Mouse (Mus musculus) neural tube, embryonic 12.5 days (tissue): ENCODE results near the gene Ddo. TPM values are rescaled to one million over a fixed set of nuclear protein-coding genes. Genes with fewer than 3 reads are reported as not detected.

Source experiments
- ATAC-seq: fragments of 200-750 bp; cut with Nextera tagmentation; 2 replicates; pipeline ENCODE4 v1.8.0; 2017; ENCODE audit warnings: low read depth, mild to moderate bottlenecking, moderate TSS enrichment, moderate library complexity; ENCODE audit not compliant: low FRiP score
- H3K27ac ChIP-seq: fragments of 300-500 bp; sonication (generic); 2 replicates; pipeline ENCODE4 v1.5.1; 2016
- H3K27me3 ChIP-seq: fragments of 300-500 bp; sonication (generic); replicated peaks from 2 replicates; pipeline ENCODE4 v1.6.1; 2016; ENCODE audit warnings: mild to moderate bottlenecking
- H3K36me3 ChIP-seq: fragments of 300-500 bp; sonication (generic); 2 replicates; pipeline ENCODE4 v1.6.1; 2016; ENCODE audit warnings: mild to moderate bottlenecking
- H3K4me1 ChIP-seq: fragments of 300-500 bp; sonication (generic); 2 replicates; pipeline ENCODE4 v1.6.1; 2016
- H3K4me2 ChIP-seq: fragments of 300-500 bp; sonication (generic); replicated peaks from 2 replicates; pipeline ENCODE4 v1.6.1; 2016; ENCODE audit warnings: mild to moderate bottlenecking
- H3K4me3 ChIP-seq: fragments of 300-500 bp; sonication (generic); 2 replicates; pipeline ENCODE4 v1.5.1; 2016
- H3K9ac ChIP-seq: fragments of 300-500 bp; sonication (generic); 2 replicates; pipeline ENCODE4 v1.6.1; 2016; ENCODE audit warnings: mild to moderate bottlenecking
- H3K9me3 ChIP-seq: fragments of 300-500 bp; sonication (generic); 2 replicates; pipeline ENCODE4 v1.6.1; 2016; ENCODE audit warnings: mild to moderate bottlenecking
- WGBS: fragments of 180-500 bp; shearing (Covaris S2); methylation state at CpG from one replicate; pipeline ENCODE4 v1.1.7; 2016; 5-methylcytosine and 5-hydroxymethylcytosine counted together
- polyA plus RNA-seq: library from polyadenylated mRNA; unstranded; fragments of >200 nt; fragmentation: Nextera tagmentation; extraction: Ambion mirVana; gene quantifications from 2 replicates; pipeline ENCODE4 v1.2.1, GENCODE M21; 2016

The Ddo gene
- polyA plus RNA-seq = 0.15 and 0.32 TPM in 2 replicates

GRCm38 (mm10) chr10:40629656-40630311 is at the start of gene Ddo:
TSS of gene Ddo (plus strand) at chr10:40630011.
- no peaks in the 10 kb centered on the region; the same call in 1 of the 2 replicates for H3K9me3 ChIP-seq
- no peak within 1 kb of the TSS for H3K4me2 ChIP-seq

GRCm38 (mm10) chr10:40583584-40584255 is 46.1 kb upstream of the Ddo start:
- Histone ChIP-seq H3K9me3 (no peaks in the 10 kb centered on the region), H3K4me3 (no peak overlapping the region), H3K4me2 (no peak overlapping the region), H3K4me1 (no peaks in the 10 kb centered on the region), H3K36me3 (no peaks in the 10 kb centered on the region), H3K9ac (no peak overlapping the region), H3K27me3 (no peaks in the 10 kb centered on the region), H3K27ac (no peak overlapping the region)
- 82% methylated on average over 8 of the region's 8 CpGs for WGBS
- ATAC-seq = no peak

More at GRCm38 (mm10) chr10:40629656-40630311, at the start of gene Ddo:
- ATAC-seq = no peak
- WGBS = 81% methylated on average over 8 of the region's 8 CpGs
- H3K4me1 ChIP-seq = no peaks in the 10 kb centered on the region
- H3K27me3 ChIP-seq = no peaks in the 10 kb centered on the region
- no peaks in the 10 kb centered on the region for H3K36me3 ChIP-seq
- H3K9ac ChIP-seq = no peak within 1 kb of the TSS
- no peak within 1 kb of the TSS for H3K27ac ChIP-seq
- no peak within 1 kb of the TSS for H3K4me3 ChIP-seq

GRCm38 (mm10) chr10:40592186-40592585 is 37.6 kb upstream of the Ddo start:
- Histone ChIP-seq H3K4me2 (no peak overlapping the region), H3K9ac (no peak overlapping the region), H3K9me3 (no peaks in the 10 kb centered on the region), H3K36me3 (no peaks in the 10 kb centered on the region), H3K27me3 (no peaks in the 10 kb centered on the region), H3K4me1 (no peaks in the 10 kb centered on the region), H3K4me3 (no peak overlapping the region), H3K27ac (no peak overlapping the region)
- WGBS = 69% methylated on average over 7 of the region's 7 CpGs
- no peak for ATAC-seq

- H3K4me3 ChIP-seq = no peak overlapping the region
- no peaks in the 10 kb centered on the region for H3K27me3 ChIP-seq
- H3K4me1 ChIP-seq = no peaks in the 10 kb centered on the region
- no peak for ATAC-seq
- H3K4me2 ChIP-seq = no peak overlapping the region
- H3K36me3 ChIP-seq = no peaks in the 10 kb centered on the region
- no peak overlapping the region for H3K27ac ChIP-seq
- WGBS = 90% methylated on average over 3 of the region's 3 CpGs
- H3K9me3 ChIP-seq = no peaks in the 10 kb centered on the region
- no peak overlapping the region for H3K9ac ChIP-seq
These were observed 32.6 kb upstream of the Ddo start for GRCm38 (mm10) chr10:40597177-40597576.

- no peaks in the 10 kb centered on the region for H3K4me1 ChIP-seq
- H3K4me3 ChIP-seq = no peak overlapping the region
- no peak overlapping the region for H3K4me2 ChIP-seq
- 0 out of 2 replicates have a peak, but pooled peaks cover 5% of the 10 kb centered on the region for H3K9me3 ChIP-seq
- ATAC-seq = no peak
- no peaks in the 10 kb centered on the region for H3K36me3 ChIP-seq
- no peak overlapping the region for H3K9ac ChIP-seq
- no peaks in the 10 kb centered on the region for H3K27me3 ChIP-seq
- WGBS = 64% methylated on average over 6 of the region's 6 CpGs
- no peak overlapping the region for H3K27ac ChIP-seq
These were observed 25.0 kb upstream of the Ddo start for GRCm38 (mm10) chr10:40604706-40605394.

GRCm38 (mm10) chr10:40617973-40618372 is 11.8 kb upstream of the Ddo start:
- no peaks in the 10 kb centered on the region for H3K36me3 ChIP-seq
- no peaks in the 10 kb centered on the region for H3K4me1 ChIP-seq
- no peaks in the 10 kb centered on the region for H3K27me3 ChIP-seq
- no peak for ATAC-seq
- H3K4me3 ChIP-seq = no peak overlapping the region
- H3K27ac ChIP-seq = no peak overlapping the region
- H3K4me2 ChIP-seq = no peak overlapping the region
- no peak overlapping the region for H3K9ac ChIP-seq
- no peaks in the 10 kb centered on the region for H3K9me3 ChIP-seq

- H3K9me3 ChIP-seq = no peaks in the 10 kb centered on the region
- no peaks in the 10 kb centered on the region for H3K36me3 ChIP-seq
- H3K4me3 ChIP-seq = no peak overlapping the region
- no peak overlapping the region for H3K9ac ChIP-seq
- 66% methylated on average over 1 of the region's 1 CpGs for WGBS
- no peaks in the 10 kb centered on the region for H3K4me1 ChIP-seq
- no peaks in the 10 kb centered on the region for H3K27me3 ChIP-seq
- H3K4me2 ChIP-seq = no peak overlapping the region
- no peak for ATAC-seq
- no peak overlapping the region for H3K27ac ChIP-seq
These were observed 10.1 kb upstream of the Ddo start for GRCm38 (mm10) chr10:40619760-40620159.

GRCm38 (mm10) chr10:40629140-40629539 is 671 bp upstream of the Ddo start:
- Histone ChIP-seq H3K27me3 (no peaks in the 10 kb centered on the region), H3K4me1 (no peaks in the 10 kb centered on the region), H3K27ac (no peak overlapping the region), H3K9me3 (no peaks in the 10 kb centered on the region; the same call in 1 of the 2 replicates), H3K9ac (no peak overlapping the region), H3K4me2 (no peak overlapping the region), H3K4me3 (no peak overlapping the region), H3K36me3 (no peaks in the 10 kb centered on the region)
- 77% methylated on average over 7 of the region's 7 CpGs for WGBS
- ATAC-seq = no peak

- Histone ChIP-seq H3K9me3 (no peaks in the 10 kb centered on the region; the same call in 1 of the 2 replicates), H3K9ac (no peak overlapping the region), H3K27ac (no peak overlapping the region), H3K4me3 (no peak overlapping the region), H3K27me3 (no peaks in the 10 kb centered on the region), H3K36me3 (no peaks in the 10 kb centered on the region), H3K4me2 (no peak overlapping the region), H3K4me1 (no peaks in the 10 kb centered on the region)
- ATAC-seq = no peak
- 85% methylated on average over 5 of the region's 5 CpGs for WGBS
These were observed 646 bp downstream of the Ddo start for GRCm38 (mm10) chr10:40630457-40630856.

- Histone ChIP-seq H3K27me3 (no peaks in the 10 kb centered on the region), H3K9me3 (no peaks in the 10 kb centered on the region; the same call in 1 of the 2 replicates), H3K4me2 (no peak overlapping the region), H3K9ac (no peak overlapping the region), H3K4me3 (no peak overlapping the region), H3K27ac (no peak overlapping the region), H3K4me1 (no peaks in the 10 kb centered on the region), H3K36me3 (no peaks in the 10 kb centered on the region)
- no peak for ATAC-seq
- 78% methylated on average over 9 of the region's 9 CpGs for WGBS
These were observed 1.1 kb downstream of the Ddo start for GRCm38 (mm10) chr10:40630961-40631360.

- Histone ChIP-seq H3K4me3 (no peak overlapping the region), H3K4me1 (no peaks in the 10 kb centered on the region), H3K27ac (no peak overlapping the region), H3K27me3 (no peaks in the 10 kb centered on the region), H3K4me2 (no peak overlapping the region), H3K36me3 (no peaks in the 10 kb centered on the region), H3K9ac (no peak overlapping the region), H3K9me3 (no peaks in the 10 kb centered on the region; the same call in 1 of the 2 replicates)
- 89% methylated on average over 3 of the region's 3 CpGs for WGBS
- no peak for ATAC-seq
These were observed 2.3 kb downstream of the Ddo start for GRCm38 (mm10) chr10:40632087-40632486.

- Histone ChIP-seq H3K4me2 (no peak overlapping the region), H3K27ac (no peak overlapping the region), H3K36me3 (no peaks in the 10 kb centered on the region), H3K4me1 (peaks cover 16% of the 10 kb centered on the region), H3K27me3 (no peaks in the 10 kb centered on the region), H3K4me3 (no peak overlapping the region), H3K9ac (no peak overlapping the region), H3K9me3 (no peaks in the 10 kb centered on the region)
- 31% methylated on average over 10 of the region's 10 CpGs for WGBS
- no peak for ATAC-seq
These were observed 7.5 kb downstream of the Ddo start for GRCm38 (mm10) chr10:40637331-40637730.
